Mouse (Mus musculus) heart, postnatal 0 days (tissue): ENCODE measurements around the gene Elf1.

Experiments
- CTCF ChIP-seq: IDR thresholded peaks from 2 replicates; pipeline ENCODE4 v1.5.1; 2016; ENCODE audit warnings: antibody characterized with exemption, control low read depth, low read depth
- EP300 ChIP-seq: IDR thresholded peaks from 2 replicates; pipeline ENCODE4 v1.6.1; 2016; ENCODE audit warnings: antibody characterized with exemption, low read depth

DNA sequence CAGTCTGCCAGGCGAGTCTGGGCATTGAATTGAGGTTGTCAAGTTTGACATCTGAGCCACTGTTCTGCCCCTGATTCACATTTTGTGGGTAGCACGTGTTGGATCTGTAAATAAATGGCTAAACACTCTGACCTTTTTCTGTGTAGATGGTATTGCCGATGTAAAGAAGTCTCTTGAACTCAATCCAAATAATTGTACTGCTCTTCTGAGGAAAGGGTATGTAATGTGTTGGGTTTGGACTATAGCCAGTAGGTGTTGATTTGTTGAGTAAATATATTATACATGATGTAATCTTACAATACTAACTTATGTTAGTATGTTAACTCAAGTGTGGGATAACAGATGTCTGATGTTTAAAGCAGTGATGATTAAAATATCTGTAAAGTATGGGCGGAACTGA, 115.6 kb downstream of the Elf1 start:
- TF ChIP-seq CTCF (no peak), EP300 (no peak)
